Mouse (Mus musculus) cerebellum, postnatal 4 days (tissue): ENCODE measurements at regions not wholly inside any gene's neighbourhood (a gene's known extent, or its start where the extent isn't known, plus 50 kb on each side); places are given as distances from the start of the nearest gene placed in this dataset.

Source experiments
- DNase-seq, 2 experiments: peaks; one replicate each; pipeline ENCODE4 v3.0.0; 2022; ENCODE audit warnings: low spot score in 2 of 2, mixed read lengths in 1 of 2

DNA sequence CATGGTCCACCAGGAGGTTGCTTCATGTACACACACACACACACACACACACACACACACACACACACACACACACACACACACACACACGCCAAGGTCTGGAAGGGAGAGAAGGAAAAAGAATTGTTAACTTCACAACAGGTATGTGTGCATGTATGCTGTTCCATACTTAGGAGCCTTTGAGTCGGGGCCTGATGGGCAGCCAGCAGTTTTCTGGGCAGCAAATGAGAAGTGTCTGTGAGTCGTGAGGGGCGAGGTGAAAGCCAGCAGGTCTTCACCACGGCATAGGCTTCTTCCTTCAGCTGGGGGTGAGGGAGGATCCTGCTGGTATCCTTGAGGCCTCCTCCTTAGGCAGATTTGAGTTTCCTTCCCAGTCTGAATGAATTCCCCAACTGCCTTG lies 65.8 kb upstream of the Twist2 start:
- no peak for DNase-seq

DNA sequence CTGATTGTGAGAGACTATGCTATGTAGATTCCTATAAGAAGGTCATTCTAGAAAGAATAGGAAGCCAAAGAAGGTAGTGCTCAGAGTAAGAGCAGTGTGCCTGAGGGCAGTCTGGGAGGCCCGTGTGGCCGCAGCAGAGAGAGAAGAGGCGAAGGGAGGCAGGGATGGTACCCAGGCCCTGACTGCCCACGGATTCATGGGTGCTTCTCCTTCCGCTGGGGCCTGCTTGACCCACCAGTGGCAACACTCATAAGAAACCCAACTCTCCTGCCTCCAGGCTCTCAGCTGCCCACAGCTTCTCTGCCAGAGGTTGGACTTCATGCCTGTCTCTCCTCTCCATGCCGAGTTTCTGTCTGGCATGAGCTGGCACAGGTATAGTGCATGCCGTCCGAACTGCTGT lies 60.6 kb upstream of the Twist2 start:
- DNase-seq: no peak

DNA sequence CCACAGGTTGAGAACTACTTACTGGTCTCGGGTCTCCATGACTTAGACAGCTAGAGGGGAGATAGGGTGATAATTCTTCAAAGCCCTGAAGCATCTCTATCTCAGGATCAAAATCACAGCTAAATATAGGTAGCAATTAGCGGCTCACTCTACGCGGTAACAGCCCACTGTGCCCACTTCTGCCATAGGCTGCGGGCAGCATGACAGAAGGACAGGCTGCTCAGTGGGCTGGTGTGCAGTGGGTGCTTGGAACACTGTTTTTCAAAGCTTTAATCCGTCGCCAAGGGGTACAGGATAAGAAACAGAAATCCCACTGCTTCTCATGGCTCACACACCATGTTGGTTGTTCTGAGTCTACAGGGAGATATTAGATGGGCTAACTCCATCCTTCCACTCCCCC lies 59.2 kb upstream of the Twist2 start:
- no peak for DNase-seq

DNA sequence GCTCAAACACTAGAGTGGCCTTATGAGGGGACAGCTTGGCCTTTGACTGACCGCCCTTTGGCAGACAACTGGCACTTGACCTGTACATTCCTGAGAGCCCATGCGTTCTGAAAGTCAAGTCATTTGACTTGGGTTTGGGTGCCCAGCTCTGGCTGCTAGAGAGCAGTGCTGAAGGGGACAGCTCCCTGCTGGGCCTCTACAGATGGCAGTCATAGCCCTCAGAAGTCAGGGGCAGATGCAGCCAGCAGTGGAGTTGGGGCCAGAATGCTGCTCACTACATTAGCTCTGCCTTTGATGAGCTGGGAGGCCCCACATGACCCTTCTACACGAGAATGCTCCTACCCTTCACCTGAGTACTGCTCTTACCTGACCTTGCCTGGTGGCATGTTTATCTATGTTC lies 58.3 kb upstream of the Twist2 start:
- DNase-seq: no peak

DNA sequence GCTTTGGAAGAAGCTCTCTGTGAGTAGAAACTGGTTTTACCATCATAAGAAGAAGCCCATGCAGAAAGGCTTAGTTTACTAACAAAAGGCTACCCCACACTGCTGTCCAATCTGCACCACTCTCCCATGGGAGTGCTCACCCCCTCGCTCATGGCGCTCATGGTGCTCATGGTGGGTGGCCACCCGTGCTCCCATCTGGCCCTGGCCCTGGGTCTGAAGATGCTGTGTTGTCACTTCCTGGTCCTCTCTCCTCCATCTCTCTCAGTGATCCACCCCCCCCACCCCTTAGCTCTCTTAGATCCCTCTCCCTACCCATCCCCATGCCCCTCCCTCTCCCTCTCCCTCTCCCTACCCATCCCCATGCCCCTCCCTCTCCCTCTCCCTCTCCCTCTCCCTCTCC lies 57.2 kb upstream of the Twist2 start:
- DNase-seq: no peak

DNA sequence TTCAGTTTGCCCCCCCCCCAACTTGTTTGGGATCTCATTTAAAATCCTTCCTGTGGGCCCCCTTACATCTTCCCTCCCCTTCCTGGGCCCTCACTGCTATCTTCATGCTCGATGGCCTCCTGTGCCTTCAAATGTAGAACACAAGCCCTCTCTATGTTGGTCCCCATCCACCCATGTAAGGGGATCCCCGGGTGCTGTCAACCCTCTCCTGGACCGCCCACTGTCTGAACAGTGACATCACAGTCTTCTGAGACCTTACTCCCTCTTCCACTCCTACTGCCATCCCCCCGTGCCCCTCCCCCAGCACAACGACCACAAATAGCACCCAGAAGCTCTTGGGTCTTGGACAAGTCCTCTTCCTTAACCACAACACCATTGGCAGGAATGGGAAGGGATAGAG lies 56.6 kb upstream of the Twist2 start:
- no peak for DNase-seq

DNA sequence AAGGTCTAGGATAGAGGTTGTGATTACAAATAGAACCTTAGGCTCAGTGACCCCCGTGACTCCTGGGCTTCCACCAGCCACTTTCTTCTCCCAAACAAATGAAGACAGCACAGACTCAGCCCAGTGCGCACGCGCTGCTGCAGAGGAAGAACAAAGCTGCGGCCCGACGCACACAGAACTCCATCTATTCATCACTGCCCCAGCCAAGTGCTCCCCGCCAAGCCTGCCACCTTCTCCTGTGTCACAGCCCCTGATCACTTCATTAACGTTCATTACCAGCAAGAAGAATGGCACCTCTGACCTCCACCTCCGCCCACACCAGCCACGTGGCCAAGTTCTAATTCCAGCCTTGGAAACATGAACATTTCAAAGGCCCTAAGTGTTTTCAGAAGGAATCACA lies 53.7 kb upstream of the Twist2 start:
- no peak for DNase-seq
